Mouse (Mus musculus): ENCODE data around the gene Slc7a8. TPM values are rescaled to one million over a fixed set of nuclear protein-coding genes. Genes with fewer than 3 reads are reported as not detected.
"Not testable (repeated sequence)": the region's sequence is repeated elsewhere in the genome, so short reads cannot be mapped to it uniquely, and the experiment has no call there.

Gene Slc7a8
- polyA plus RNA-seq, 1 experiment, result 2.4 TPM

DNA sequence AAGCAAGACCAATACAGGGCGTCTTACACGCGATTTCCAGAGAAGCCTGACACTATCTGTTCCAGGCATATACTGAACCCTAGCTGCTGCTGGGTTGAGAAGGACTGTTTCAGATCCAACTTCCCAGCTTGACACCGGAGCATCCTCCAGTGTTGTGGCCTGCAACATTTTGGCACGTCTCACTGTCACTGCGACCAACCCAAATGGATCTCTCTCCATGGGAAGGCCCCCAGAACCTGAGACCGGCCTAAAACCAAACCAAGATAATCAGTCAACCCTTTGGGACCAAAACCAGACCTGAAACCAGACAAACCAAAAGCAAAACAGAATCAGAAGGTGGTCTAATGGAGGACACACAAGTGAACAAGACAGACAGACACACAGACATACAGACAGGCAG lies 14.8 kb downstream of the Slc7a8 start:
- not testable (repeated sequence) for H3K4me3 ChIP-seq (ENCODE audit: insufficient read depth, low read depth, low read length); H3K4me1 ChIP-seq (ENCODE audit: control insufficient read depth, insufficient read depth, insufficient read length, low read length); H3K27ac ChIP-seq (replicated peaks; ENCODE audit: low read depth, low read length)

GRCm38 (mm10) chr14:54756382-54756781 lies 25.4 kb downstream of the Slc7a8 start:
- Histone ChIP-seq H3K4me1 (ENCODE audit: control insufficient read depth, insufficient read depth, insufficient read length, low read length) (peaks cover 4% of the 10 kb centered on the region; the same call in 1 of the 2 replicates), H3K4me3 (ENCODE audit: insufficient read depth, low read depth, low read length) (no peak overlapping the region), H3K27ac (replicated peaks; ENCODE audit: low read depth, low read length) (0 out of 2 replicates have a peak overlapping the region, but pooled peaks have one; percentile 13)

- Histone ChIP-seq H3K27ac (replicated peaks; ENCODE audit: low read depth, low read length) (peak overlapping the region; percentile 62), H3K4me3 (ENCODE audit: insufficient read depth, low read depth, low read length) (no peak overlapping the region), H3K4me1 (ENCODE audit: control insufficient read depth, insufficient read depth, insufficient read length, low read length) (peaks cover 4% of the 10 kb centered on the region; the same call in 1 of the 2 replicates)
Measured at GRCm38 (mm10) chr14:54754602-54755018, 27.1 kb downstream of the Slc7a8 start.

DNA sequence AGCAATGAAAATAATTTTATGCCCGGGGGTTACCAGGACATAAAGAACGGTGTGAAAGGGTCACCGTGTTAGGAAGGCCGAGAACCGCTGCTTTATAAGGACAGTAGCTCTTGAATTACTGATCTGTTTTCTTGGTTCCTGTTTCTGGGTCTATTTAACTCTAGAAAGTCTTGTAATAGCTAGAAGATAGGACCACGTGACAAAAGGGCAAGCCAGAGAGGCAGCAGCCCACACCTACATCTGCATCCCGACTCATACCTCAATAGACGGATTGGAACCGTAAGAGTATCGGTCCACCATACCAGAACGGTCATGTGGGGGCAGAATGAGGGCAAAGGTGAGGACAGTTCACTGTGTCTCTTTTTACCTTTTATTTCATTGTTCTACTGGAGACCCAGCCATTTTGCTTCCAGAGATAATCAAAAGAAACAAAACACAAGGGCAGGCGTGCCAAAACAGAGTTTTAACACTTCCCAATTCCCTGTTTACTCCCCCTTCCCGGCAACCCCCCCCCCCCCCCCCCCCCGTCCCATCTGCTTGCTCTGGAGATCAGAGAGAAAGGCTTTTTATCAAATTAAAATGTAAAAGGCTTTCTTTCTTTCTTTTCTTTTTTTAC lies 27.7 kb downstream of the Slc7a8 start:
- H3K4me1 ChIP-seq (ENCODE audit: control insufficient read depth, insufficient read depth, insufficient read length, low read length), result peaks cover 4% of the 10 kb centered on the region; the same call in 1 of the 2 replicates
- no peak overlapping the region for H3K4me3 ChIP-seq (ENCODE audit: insufficient read depth, low read depth, low read length)
- H3K27ac ChIP-seq (replicated peaks; ENCODE audit: low read depth, low read length), result peak overlapping the region; percentile 55

- Histone ChIP-seq H3K27ac (replicated peaks; ENCODE audit: low read depth, low read length) (no peak overlapping the region), H3K4me3 (ENCODE audit: insufficient read depth, low read depth, low read length) (no peak overlapping the region), H3K4me1 (ENCODE audit: control insufficient read depth, insufficient read depth, insufficient read length, low read length) (peaks cover 7% of the 10 kb centered on the region)
Measured at GRCm38 (mm10) chr14:54752938-54753337, 28.8 kb downstream of the Slc7a8 start.

- H3K27ac ChIP-seq (replicated peaks; ENCODE audit: low read depth, low read length), result no peak overlapping the region
- H3K4me1 ChIP-seq (ENCODE audit: control insufficient read depth, insufficient read depth, insufficient read length, low read length), result peaks cover 7% of the 10 kb centered on the region
- no peak overlapping the region for H3K4me3 ChIP-seq (ENCODE audit: insufficient read depth, low read depth, low read length)
Measured at GRCm38 (mm10) chr14:54751768-54752167, 30.0 kb downstream of the Slc7a8 start.

DNA sequence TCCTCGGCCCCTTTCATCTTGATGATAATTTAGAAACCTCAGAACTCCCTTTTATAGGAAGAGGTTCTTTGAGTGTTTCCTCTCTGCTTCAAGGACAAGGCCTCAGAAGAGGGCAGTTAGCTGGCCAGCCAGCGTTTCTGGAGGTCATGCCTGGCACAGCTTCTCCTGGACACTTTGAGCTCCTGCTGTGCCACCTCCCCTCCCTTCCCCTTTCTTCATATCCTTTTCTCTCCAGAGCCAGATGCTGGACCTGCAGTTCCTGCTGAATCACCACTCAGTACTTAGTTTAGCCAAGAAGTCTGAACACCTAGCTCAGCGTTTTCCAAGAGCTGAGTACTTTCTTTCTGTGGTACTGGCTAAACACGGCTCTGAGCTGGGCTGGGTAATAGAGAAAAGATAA lies 32.5 kb downstream of the Slc7a8 start:
- Histone ChIP-seq H3K4me1 (ENCODE audit: control insufficient read depth, insufficient read depth, insufficient read length, low read length) (peaks cover 3% of the 10 kb centered on the region), H3K27ac (replicated peaks; ENCODE audit: low read depth, low read length) (0 out of 2 replicates have a peak overlapping the region, but pooled peaks have one; percentile 33), H3K4me3 (ENCODE audit: insufficient read depth, low read depth, low read length) (no peak overlapping the region)

- Histone ChIP-seq H3K4me3 (ENCODE audit: insufficient read depth, low read depth, low read length) (no peak overlapping the region), H3K27ac (replicated peaks; ENCODE audit: low read depth, low read length) (no peak overlapping the region), H3K4me1 (ENCODE audit: control insufficient read depth, insufficient read depth, insufficient read length, low read length) (peaks cover 3% of the 10 kb centered on the region)
Measured at GRCm38 (mm10) chr14:54747942-54748917, 33.5 kb downstream of the Slc7a8 start.

DNA sequence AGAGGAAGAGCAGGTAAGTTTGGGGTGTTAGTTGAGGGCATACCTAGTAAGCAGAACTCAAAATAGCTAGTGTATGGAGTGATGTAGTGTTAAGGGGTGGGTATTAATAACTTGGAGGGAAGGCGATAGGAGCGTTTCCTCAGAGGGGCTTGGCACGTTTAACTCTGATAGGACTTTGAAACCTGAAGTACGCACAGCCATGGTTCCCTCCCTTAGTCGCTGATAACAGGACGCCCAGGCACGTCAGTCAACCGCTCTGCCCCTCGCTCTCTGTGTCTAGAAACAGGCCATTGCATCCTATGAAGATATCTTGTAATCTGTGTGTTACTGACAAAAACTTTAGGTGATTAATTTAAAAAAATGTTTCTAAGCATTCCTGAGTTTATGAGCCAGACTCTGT lies 35.7 kb downstream of the Slc7a8 start:
- no peak overlapping the region for H3K27ac ChIP-seq (replicated peaks; ENCODE audit: low read depth, low read length)
- H3K4me1 ChIP-seq (ENCODE audit: control insufficient read depth, insufficient read depth, insufficient read length, low read length), result peaks cover 3% of the 10 kb centered on the region
- H3K4me3 ChIP-seq (ENCODE audit: insufficient read depth, low read depth, low read length), result no peak overlapping the region

- peaks cover 3% of the 10 kb centered on the region for H3K4me1 ChIP-seq (ENCODE audit: control insufficient read depth, insufficient read depth, insufficient read length, low read length)
- no peak overlapping the region for H3K4me3 ChIP-seq (ENCODE audit: insufficient read depth, low read depth, low read length)
- H3K27ac ChIP-seq (replicated peaks; ENCODE audit: low read depth, low read length), result no peak overlapping the region
Measured at GRCm38 (mm10) chr14:54744473-54744872, 37.3 kb downstream of the Slc7a8 start.

DNA sequence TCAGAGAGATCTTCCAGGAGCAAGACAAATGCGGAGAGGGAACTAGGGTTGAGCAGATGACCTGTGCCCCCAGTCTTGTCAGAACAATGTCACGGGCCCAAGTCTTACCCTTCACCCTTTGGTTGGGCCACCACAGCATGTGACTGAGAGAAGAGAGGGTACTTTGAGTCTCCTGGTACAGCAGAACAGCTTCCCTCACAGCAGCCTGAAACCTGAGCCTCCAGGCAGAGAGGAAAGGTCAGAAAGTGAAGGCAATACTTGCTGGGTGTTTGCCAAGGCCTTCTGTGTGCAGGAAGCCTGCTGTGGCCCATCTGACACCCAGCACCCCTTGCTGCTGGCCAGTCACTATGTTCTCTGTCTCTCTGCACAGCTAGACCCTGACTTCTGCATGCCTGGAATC lies 39.4 kb downstream of the Slc7a8 start:
- H3K4me1 ChIP-seq (ENCODE audit: control insufficient read depth, insufficient read depth, insufficient read length, low read length), result no peaks in the 10 kb centered on the region; the same call in 1 of the 2 replicates
- H3K4me3 ChIP-seq (ENCODE audit: insufficient read depth, low read depth, low read length), result no peak overlapping the region
- peak overlapping the region; percentile 35; the same call in 1 of the 2 replicates for H3K27ac ChIP-seq (replicated peaks; ENCODE audit: low read depth, low read length)

DNA sequence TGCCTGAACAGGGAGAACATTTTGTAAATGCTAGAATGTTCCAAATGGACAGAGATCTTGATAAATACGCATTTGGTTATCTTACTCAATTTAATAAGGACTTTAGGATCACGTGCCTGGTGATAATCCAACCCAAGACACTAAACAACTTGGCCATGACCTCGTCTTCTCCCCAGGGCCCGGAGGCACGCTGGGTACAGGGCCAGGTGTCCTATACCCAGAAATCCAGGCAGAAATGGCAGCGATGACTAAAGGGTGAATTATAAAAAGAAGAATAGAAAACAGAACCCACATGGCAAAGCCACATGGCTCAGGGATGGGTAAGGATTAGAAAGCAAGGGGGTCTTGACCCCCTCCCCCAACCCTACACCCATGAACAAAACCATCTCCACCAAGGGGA lies 40.0 kb downstream of the Slc7a8 start:
- no peak overlapping the region for H3K4me3 ChIP-seq (ENCODE audit: insufficient read depth, low read depth, low read length)
- H3K4me1 ChIP-seq (ENCODE audit: control insufficient read depth, insufficient read depth, insufficient read length, low read length), result no peaks in the 10 kb centered on the region; the same call in 1 of the 2 replicates
- H3K27ac ChIP-seq (replicated peaks; ENCODE audit: low read depth, low read length), result peak overlapping the region; percentile 35; the same call in 1 of the 2 replicates

DNA sequence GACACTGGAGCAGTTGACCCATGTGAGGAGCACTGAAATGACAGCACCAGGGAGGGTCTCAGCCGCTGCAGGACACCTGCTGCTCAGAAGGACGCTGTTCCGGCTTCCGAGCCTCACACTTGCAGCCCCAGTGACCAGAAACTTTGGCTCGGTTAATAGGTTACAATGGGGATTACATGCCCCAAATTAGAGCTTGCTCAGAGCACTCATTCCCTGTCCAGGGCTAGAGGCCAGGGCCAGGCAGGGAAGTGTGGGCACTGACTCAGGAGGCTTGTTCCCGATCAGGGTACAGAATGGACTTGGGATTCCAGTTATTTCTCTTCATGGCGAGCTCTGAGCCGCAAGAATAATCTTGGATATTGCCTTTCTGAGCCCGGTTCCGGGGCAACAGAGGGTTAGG lies 44.1 kb downstream of the Slc7a8 start:
- H3K4me3 ChIP-seq (ENCODE audit: insufficient read depth, low read depth, low read length), result no peak overlapping the region
- H3K4me1 ChIP-seq (ENCODE audit: control insufficient read depth, insufficient read depth, insufficient read length, low read length), result no peaks in the 10 kb centered on the region; the same call in 1 of the 2 replicates
- H3K27ac ChIP-seq (replicated peaks; ENCODE audit: low read depth, low read length), result no peak overlapping the region

GRCm38 (mm10) chr14:54736555-54737552 lies 44.9 kb downstream of the Slc7a8 start:
- Histone ChIP-seq H3K4me3 (ENCODE audit: insufficient read depth, low read depth, low read length) (no peak overlapping the region), H3K4me1 (ENCODE audit: control insufficient read depth, insufficient read depth, insufficient read length, low read length) (no peaks in the 10 kb centered on the region), H3K27ac (replicated peaks; ENCODE audit: low read depth, low read length) (no peak overlapping the region)
